Mouse (Mus musculus): ENCODE data around the gene 2610528J11Rik. TPM values are rescaled to one million over a fixed set of nuclear protein-coding genes. Genes with fewer than 3 reads are reported as not detected.

The 2610528J11Rik gene
- total RNA-seq, 2 experiments from 2014 or later: not detected

Other genes with a start within 250 kb of the 2610528J11Rik start
- gene Ptprf, start 235.6 kb upstream of the 2610528J11Rik start, total RNA-seq (2021): 1 to 10 TPM; 2.7 to 3.0 TPM
- 1 to 10 TPM; 5.7 to 6.5 TPM for gene Szt2, start 117.7 kb upstream of the 2610528J11Rik start, total RNA-seq (2021)
- gene Med8, start 117.7 kb upstream of the 2610528J11Rik start, total RNA-seq (2021): 10 to 100 TPM; 36.3 to 37.8 TPM
- 1 to 10 TPM; 5.8 to 7.6 TPM for gene Elovl1, start 98.9 kb upstream of the 2610528J11Rik start, total RNA-seq (2021)
- under 1 TPM; 0.69 to 0.97 TPM for gene Cdc20, start 89.6 kb upstream of the 2610528J11Rik start, total RNA-seq (2021)
- not detected for gene Mpl, start 69.5 kb upstream of the 2610528J11Rik start, total RNA-seq (2021)
- gene Tie1, start 36.9 kb upstream of the 2610528J11Rik start, total RNA-seq (2021): 10 to 100 TPM; 15.3 to 16.8 TPM
- not detected for gene Tmem125, start 17.0 kb downstream of the 2610528J11Rik start, total RNA-seq (2021)
- not detected for gene Cfap57, start 93.8 kb downstream of the 2610528J11Rik start, total RNA-seq (2021)
- gene Ebna1bp2, start 93.8 kb downstream of the 2610528J11Rik start, total RNA-seq (2021): 10 to 100 TPM; 21.7 to 28.9 TPM
- gene Olfr62, start 132.0 kb downstream of the 2610528J11Rik start, total RNA-seq (2021): not detected
- not detected for gene Olfr1342, start 165.8 kb downstream of the 2610528J11Rik start, total RNA-seq (2021)
- gene Olfr1341, start 176.5 kb downstream of the 2610528J11Rik start, total RNA-seq (2021): not detected
- not detected for gene Olfr1340, start 193.1 kb downstream of the 2610528J11Rik start, total RNA-seq (2021)
- not detected for gene Olfr1339, start 205.2 kb downstream of the 2610528J11Rik start, total RNA-seq (2021)
- gene Olfr1338, start 231.7 kb downstream of the 2610528J11Rik start, total RNA-seq (2021): not detected